Mouse (Mus musculus): Measurements from ENCODE around the gene Prrc2b.

DNA sequence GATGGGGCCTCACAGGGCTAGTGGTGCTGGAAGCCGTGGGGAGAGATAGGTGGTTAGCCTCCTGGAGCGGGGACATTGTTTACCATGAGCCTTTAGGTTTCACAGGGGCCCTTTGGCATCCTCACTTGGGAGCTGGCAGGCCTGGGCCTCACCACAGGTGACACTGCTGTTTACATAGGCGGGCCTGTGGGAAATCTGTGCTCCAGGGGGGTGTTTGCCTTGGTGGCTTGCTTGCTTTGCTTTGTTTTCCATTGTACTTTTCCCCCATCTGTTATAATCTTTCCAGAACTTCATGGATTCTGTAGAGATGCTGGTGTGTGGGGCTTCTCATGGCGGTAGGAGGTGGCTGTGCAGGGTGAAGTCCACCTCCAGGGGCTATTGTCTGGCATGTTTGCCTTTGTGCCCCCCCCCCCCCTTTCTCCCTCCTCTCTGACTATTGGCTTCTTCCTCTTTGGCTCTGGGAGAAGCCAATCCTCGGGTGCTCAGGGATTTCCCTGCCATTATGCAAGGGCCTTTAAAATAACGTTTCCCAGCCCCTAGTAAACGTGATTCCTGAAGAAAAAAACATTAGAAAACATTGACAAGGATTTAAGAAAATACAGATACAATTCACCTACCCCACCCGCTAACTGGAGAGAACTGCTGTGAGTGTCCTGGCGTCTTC lies 3.6 kb downstream of the Prrc2b start:
- TF ChIP-seq CTCF (IDR thresholded peaks at IDR 0.05; ENCODE audit: borderline replicate concordance, insufficient read depth, low read length) (no peak), POLR2A (IDR thresholded peaks at IDR 0.05; ENCODE audit: low read depth, low read length) (no peak)

All from embryonic fibroblast, embryonic 13.5 days (primary cell).